Mouse (Mus musculus) heart, embryonic 13.5 days (tissue): Measurements from ENCODE around the gene Ltf. TPM values are rescaled to one million over a fixed set of nuclear protein-coding genes. Genes with fewer than 3 reads are reported as not detected.

ENCODE experiments used
- ATAC-seq: fragments of 200-750 bp; cut with Nextera tagmentation; 2 replicates; pipeline ENCODE4 v1.8.0; 2017; ENCODE audit warnings: moderate TSS enrichment; ENCODE audit not compliant: insufficient number of reproducible peaks, low FRiP score, low TSS enrichment; ENCODE audit errors: extremely low read depth
- H3K27ac ChIP-seq: fragments of 300-500 bp; sonication (generic); replicated peaks from 2 replicates; pipeline ENCODE4 v1.5.1; 2015; ENCODE audit warnings: moderate library complexity, mild to moderate bottlenecking, inconsistent platforms
- H3K27me3 ChIP-seq: fragments of 300-500 bp; sonication (generic); replicated peaks from 2 replicates; pipeline ENCODE4 v1.6.1; 2015; ENCODE audit warnings: mild to moderate bottlenecking, inconsistent platforms
- H3K36me3 ChIP-seq: fragments of 300-500 bp; sonication (generic); 2 replicates; pipeline ENCODE4 v1.6.1; 2015; ENCODE audit warnings: mild to moderate bottlenecking, inconsistent platforms
- H3K4me1 ChIP-seq: fragments of 300-500 bp; sonication (generic); 2 replicates; pipeline ENCODE4 v1.6.1; 2015; ENCODE audit warnings: inconsistent platforms
- H3K4me2 ChIP-seq: fragments of 300-500 bp; sonication (generic); 2 replicates; pipeline ENCODE4 v1.6.1; 2015; ENCODE audit warnings: inconsistent platforms, mild to moderate bottlenecking, moderate library complexity
- H3K4me3 ChIP-seq: fragments of 300-500 bp; sonication (generic); 2 replicates; pipeline ENCODE4 v1.5.1; 2015; ENCODE audit warnings: moderate library complexity, mild to moderate bottlenecking, inconsistent platforms
- H3K9ac ChIP-seq: fragments of 300-500 bp; sonication (generic); 2 replicates; pipeline ENCODE4 v1.6.1; 2015; ENCODE audit warnings: inconsistent platforms, mild to moderate bottlenecking, moderate library complexity
- H3K9me3 ChIP-seq: fragments of 300-500 bp; sonication (generic); 2 replicates; pipeline ENCODE4 v1.6.1; 2016; ENCODE audit warnings: inconsistent platforms
- WGBS: fragments of 180-500 bp; shearing (Covaris S2); methylation state at CpG from one replicate; pipeline ENCODE4 v1.1.7; 2015; ENCODE audit warnings: mixed read lengths; 5-methylcytosine and 5-hydroxymethylcytosine counted together
- polyA plus RNA-seq: library from polyadenylated mRNA; unstranded; fragments of >200 nt; fragmentation: Nextera tagmentation; extraction: Ambion mirVana; gene quantifications from 2 replicates; pipeline ENCODE4 v1.2.1, GENCODE M21; 2015

The Ltf gene
- polyA plus RNA-seq, 1 experiment from 2014 or later: 1.1 TPM

- no peaks in the 10 kb centered on the region for H3K36me3 ChIP-seq
- peaks cover 4% of the 10 kb centered on the region for H3K4me1 ChIP-seq
- H3K9ac ChIP-seq: peak overlapping the region; percentile 77
- H3K27ac ChIP-seq: 0 out of 2 replicates have a peak overlapping the region, but pooled peaks have one; percentile 36
- WGBS: 10% methylated on average over 13 of the region's 13 CpGs
- H3K9me3 ChIP-seq: no peaks in the 10 kb centered on the region
- H3K27me3 ChIP-seq: no peaks in the 10 kb centered on the region
- H3K4me2 ChIP-seq: peak overlapping the region; percentile 70
- H3K4me3 ChIP-seq: peak overlapping the region; percentile 56
- ATAC-seq: peak; percentile 73
Observed at GRCm38 (mm10) chr9:110994716-110995172, 24.3 kb upstream of the Ltf start.

DNA sequence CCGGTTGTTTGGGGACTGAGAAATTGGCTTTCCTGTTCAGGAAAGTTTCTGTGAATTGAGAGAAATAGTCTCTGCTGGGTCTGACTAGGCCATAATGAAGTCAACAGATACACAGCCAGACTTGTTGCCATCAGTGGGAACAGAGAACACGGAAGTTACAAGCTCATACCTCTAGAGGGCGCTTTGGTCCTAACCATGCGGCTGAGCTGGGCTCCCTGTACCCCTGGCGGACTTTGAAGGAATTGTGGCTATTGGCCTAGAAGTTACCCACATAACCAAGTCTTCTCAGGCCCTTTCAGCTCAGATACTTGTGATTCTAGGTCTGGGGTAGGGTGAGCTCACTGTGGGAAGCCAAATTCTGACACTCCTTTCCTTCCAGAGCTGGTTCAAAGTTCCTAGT, 21.8 kb upstream of the Ltf start:
- no peaks in the 10 kb centered on the region for H3K9me3 ChIP-seq
- H3K4me3 ChIP-seq: no peak overlapping the region
- ATAC-seq: no peak; the same call in 1 of the 2 replicates
- no peaks in the 10 kb centered on the region for H3K27me3 ChIP-seq
- WGBS: under 1% methylated on average over 5 of the region's 5 CpGs
- peak overlapping the region; percentile 28; the same call in 1 of the 2 replicates for H3K9ac ChIP-seq
- H3K4me1 ChIP-seq: peaks cover 4% of the 10 kb centered on the region
- H3K36me3 ChIP-seq: no peaks in the 10 kb centered on the region
- no peak overlapping the region for H3K4me2 ChIP-seq
- no peak overlapping the region for H3K27ac ChIP-seq

DNA sequence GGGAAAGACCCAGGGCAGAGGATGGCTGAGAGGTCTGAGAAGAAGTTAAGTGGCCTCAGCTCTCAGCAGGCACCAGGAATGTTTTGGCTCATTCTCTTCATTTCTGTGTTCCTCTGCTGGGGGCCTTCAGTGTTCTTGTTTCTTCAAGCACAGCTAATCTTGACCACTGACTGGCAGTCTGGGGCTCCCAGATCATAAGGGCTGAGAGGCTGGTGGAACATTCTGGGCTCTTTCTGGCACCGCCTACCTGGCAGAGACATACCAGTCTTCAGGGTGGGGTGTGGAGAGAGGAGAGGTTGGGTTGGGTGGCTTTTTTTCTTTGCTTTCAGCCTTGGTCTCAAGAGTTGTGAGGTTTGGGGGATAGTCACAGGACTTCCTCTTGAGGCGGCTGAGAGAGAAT, 20.0 kb upstream of the Ltf start:
- no peaks in the 10 kb centered on the region for H3K9me3 ChIP-seq
- H3K27me3 ChIP-seq: no peaks in the 10 kb centered on the region
- no peak overlapping the region for H3K4me2 ChIP-seq
- H3K27ac ChIP-seq: no peak overlapping the region
- no peak for ATAC-seq
- 90% methylated on average over 2 of the region's 2 CpGs for WGBS
- H3K36me3 ChIP-seq: no peaks in the 10 kb centered on the region
- peaks cover 4% of the 10 kb centered on the region for H3K4me1 ChIP-seq
- no peak overlapping the region for H3K4me3 ChIP-seq
- H3K9ac ChIP-seq: no peak overlapping the region

DNA sequence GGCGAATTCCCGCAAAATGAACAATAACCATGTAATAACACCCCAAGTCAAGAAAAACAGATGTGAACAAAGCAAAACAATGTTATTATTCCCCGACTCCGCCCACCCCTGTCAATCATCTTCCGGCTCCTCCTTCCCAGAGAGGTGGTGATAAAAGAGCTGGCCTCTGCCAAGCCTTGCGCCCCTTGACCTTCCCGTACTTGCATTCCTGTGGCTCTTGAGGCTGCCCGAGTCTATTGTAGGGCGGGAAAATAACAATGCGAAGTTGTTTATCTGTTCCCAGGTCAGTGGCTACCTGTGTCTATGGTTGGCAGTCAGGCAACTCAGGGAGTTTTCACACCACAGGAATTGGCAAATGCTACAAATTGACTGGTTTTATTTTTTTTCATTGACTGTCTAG, 19.2 kb upstream of the Ltf start:
- Histone ChIP-seq H3K4me1 (peaks cover 4% of the 10 kb centered on the region), H3K27me3 (no peaks in the 10 kb centered on the region), H3K9me3 (no peaks in the 10 kb centered on the region), H3K4me3 (no peak overlapping the region), H3K9ac (no peak overlapping the region), H3K27ac (no peak overlapping the region), H3K4me2 (no peak overlapping the region), H3K36me3 (no peaks in the 10 kb centered on the region)
- WGBS: 58% methylated on average over 10 of the region's 10 CpGs
- ATAC-seq: no peak

DNA sequence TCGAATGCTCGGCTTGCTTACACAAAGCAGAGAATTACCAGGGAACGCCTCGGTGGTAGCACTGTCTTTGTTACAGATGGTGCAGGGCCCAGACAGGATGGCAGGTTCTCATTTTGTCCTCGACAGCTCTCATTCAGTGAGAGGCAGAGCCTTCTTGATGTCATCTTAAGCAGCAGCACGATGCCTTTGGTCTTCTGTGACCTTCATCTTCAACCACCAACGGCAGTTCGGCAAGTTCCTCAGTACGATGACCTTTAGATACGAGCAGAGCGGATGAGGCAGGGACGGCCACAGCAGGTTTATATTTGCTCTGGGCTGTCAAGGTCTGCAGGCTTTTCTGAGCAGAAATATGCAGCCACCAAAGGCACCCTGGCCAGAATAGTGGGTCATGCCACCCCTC, 17.4 kb upstream of the Ltf start:
- Histone ChIP-seq H3K9ac (no peak overlapping the region), H3K4me3 (no peak overlapping the region), H3K4me1 (peaks cover 4% of the 10 kb centered on the region), H3K27me3 (no peaks in the 10 kb centered on the region), H3K27ac (no peak overlapping the region), H3K36me3 (no peaks in the 10 kb centered on the region), H3K4me2 (no peak overlapping the region), H3K9me3 (no peaks in the 10 kb centered on the region)
- no peak for ATAC-seq
- WGBS: 75% methylated on average over 12 of the region's 12 CpGs

DNA sequence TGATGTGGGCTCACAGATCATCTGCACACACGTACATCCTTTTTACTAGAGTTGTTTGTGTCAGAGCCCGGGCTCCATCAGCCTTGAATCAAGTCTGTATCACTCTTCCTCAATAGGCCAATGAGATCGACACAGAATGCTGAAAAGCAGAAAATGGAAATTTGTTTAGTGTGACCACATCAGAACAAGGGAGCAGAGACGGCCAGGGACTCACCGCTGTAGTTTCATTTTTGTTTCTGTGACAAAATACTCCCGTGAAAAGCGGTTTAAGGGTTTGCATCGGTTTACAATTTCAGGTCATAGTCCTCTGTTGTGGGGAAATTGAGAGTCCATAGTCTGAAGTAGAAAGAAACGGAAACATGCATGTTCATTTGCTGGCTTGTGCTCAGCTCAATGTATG, 15.8 kb upstream of the Ltf start:
- peaks cover 4% of the 10 kb centered on the region for H3K4me1 ChIP-seq
- 88% methylated on average over 9 of the region's 9 CpGs for WGBS
- no peaks in the 10 kb centered on the region for H3K9me3 ChIP-seq

DNA sequence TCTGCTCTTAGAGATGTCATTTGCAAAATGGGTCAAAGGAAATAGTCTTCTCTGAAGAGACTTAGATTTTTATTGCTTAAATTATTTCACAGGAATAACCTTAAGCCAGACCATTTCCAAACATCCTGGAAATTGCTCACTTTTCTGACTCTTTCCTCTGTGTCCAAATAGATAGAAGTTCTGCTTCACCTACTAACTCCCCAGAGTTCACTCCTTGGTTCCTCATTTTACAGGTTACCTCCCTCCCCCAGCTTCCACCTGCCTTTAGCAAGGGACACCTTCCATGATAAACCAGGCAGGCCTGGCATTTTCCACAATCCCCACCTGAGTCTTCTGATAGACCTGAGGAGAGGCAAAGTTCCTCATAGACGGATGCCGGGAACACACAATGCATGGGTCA, 12.5 kb upstream of the Ltf start:
- H3K27ac ChIP-seq: no peak overlapping the region
- no peak overlapping the region for H3K9ac ChIP-seq
- no peaks in the 10 kb centered on the region for H3K9me3 ChIP-seq
- H3K36me3 ChIP-seq: no peaks in the 10 kb centered on the region
- no peaks in the 10 kb centered on the region for H3K4me1 ChIP-seq
- H3K4me2 ChIP-seq: no peak overlapping the region
- H3K4me3 ChIP-seq: no peak overlapping the region
- 88% methylated on average over 2 of the region's 2 CpGs for WGBS
- H3K27me3 ChIP-seq: no peaks in the 10 kb centered on the region
- ATAC-seq: no peak

More for the DNA sequence above, 15.8 kb upstream of the Ltf start:
- Histone ChIP-seq H3K27me3 (no peaks in the 10 kb centered on the region), H3K4me3 (no peak overlapping the region), H3K36me3 (no peaks in the 10 kb centered on the region), H3K4me2 (no peak overlapping the region), H3K27ac (no peak overlapping the region), H3K9ac (no peak overlapping the region)
- no peak for ATAC-seq

- no peaks in the 10 kb centered on the region for H3K36me3 ChIP-seq
- H3K4me2 ChIP-seq: no peak overlapping the region
- WGBS: 68% methylated on average over 3 of the region's 3 CpGs
- H3K4me3 ChIP-seq: no peak overlapping the region
- ATAC-seq: no peak
- no peak overlapping the region for H3K9ac ChIP-seq
- peaks cover 16% of the 10 kb centered on the region for H3K4me1 ChIP-seq
- H3K27me3 ChIP-seq: no peaks in the 10 kb centered on the region
- no peak overlapping the region for H3K27ac ChIP-seq
- no peaks in the 10 kb centered on the region for H3K9me3 ChIP-seq
Observed at GRCm38 (mm10) chr9:111009763-111010162, 9.3 kb upstream of the Ltf start.

- no peak overlapping the region for H3K4me2 ChIP-seq
- no peaks in the 10 kb centered on the region for H3K36me3 ChIP-seq
- WGBS: 72% methylated on average over 9 of the region's 9 CpGs
- no peak overlapping the region for H3K9ac ChIP-seq
- ATAC-seq: no peak
- no peak overlapping the region for H3K27ac ChIP-seq
- no peak overlapping the region for H3K4me3 ChIP-seq
- H3K9me3 ChIP-seq: no peaks in the 10 kb centered on the region
- no peaks in the 10 kb centered on the region for H3K27me3 ChIP-seq
- peaks cover 16% of the 10 kb centered on the region for H3K4me1 ChIP-seq
Observed at GRCm38 (mm10) chr9:111011550-111011949, 7.5 kb upstream of the Ltf start.

- 61% methylated on average over 3 of the region's 3 CpGs for WGBS
- Histone ChIP-seq H3K9ac (no peak overlapping the region), H3K27ac (no peak overlapping the region), H3K4me1 (peaks cover 16% of the 10 kb centered on the region), H3K36me3 (no peaks in the 10 kb centered on the region), H3K4me2 (no peak overlapping the region), H3K27me3 (no peaks in the 10 kb centered on the region), H3K9me3 (no peaks in the 10 kb centered on the region), H3K4me3 (no peak overlapping the region)
- ATAC-seq: no peak
Observed at GRCm38 (mm10) chr9:111012041-111012440, 7.0 kb upstream of the Ltf start.

- Histone ChIP-seq H3K36me3 (no peaks in the 10 kb centered on the region), H3K4me3 (no peak overlapping the region), H3K27ac (no peak overlapping the region), H3K9ac (no peak overlapping the region), H3K4me2 (no peak overlapping the region), H3K9me3 (no peaks in the 10 kb centered on the region), H3K27me3 (no peaks in the 10 kb centered on the region), H3K4me1 (peaks cover 16% of the 10 kb centered on the region)
- ATAC-seq: no peak
- 87% methylated on average over 4 of the region's 4 CpGs for WGBS
Observed at GRCm38 (mm10) chr9:111015658-111016057, 3.4 kb upstream of the Ltf start.

GRCm38 (mm10) chr9:111026791-111027190, 7.7 kb downstream of the Ltf start:
- 75% methylated on average over 10 of the region's 10 CpGs for WGBS
- Histone ChIP-seq H3K4me2 (no peak overlapping the region), H3K36me3 (no peaks in the 10 kb centered on the region), H3K9ac (no peak overlapping the region), H3K27me3 (no peaks in the 10 kb centered on the region), H3K9me3 (no peaks in the 10 kb centered on the region), H3K4me1 (peaks cover 6% of the 10 kb centered on the region), H3K4me3 (no peak overlapping the region), H3K27ac (no peak overlapping the region)
- ATAC-seq: no peak
